Mouse (Mus musculus): ENCODE data around the gene Ambp.

DNA sequence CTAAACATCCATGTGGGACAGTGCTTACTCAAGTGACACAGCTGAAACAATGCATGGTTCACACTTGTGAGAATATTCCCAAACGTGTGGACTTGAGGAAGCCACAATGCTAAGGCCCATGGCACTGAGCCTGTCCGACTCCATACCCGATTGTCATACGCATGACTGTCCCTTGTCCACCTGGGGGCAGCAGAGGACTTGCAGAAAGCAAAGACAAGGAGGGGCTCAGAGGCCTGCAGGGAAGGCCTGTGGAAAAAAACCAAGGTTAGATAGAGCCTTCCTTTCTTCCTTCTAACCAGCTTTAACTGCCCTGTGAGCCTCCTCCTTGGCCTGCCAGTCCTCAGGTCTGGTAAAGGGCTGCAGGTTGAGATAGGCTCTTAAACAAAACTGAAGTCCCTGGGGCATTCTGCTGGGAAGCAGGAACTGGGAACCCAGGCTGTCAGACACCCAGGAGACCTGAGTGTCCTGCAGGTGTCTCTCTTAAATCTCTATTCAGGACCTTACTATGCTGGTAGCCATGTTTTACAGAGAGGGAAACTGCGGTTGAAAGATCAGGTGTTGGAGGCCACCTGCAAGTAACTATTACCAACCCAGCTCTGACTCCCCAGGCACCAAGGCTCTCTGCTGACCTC, 4.5 kb upstream of the Ambp start:
- TF ChIP-seq USF1 (IDR thresholded peaks at IDR 0.05; ENCODE audit: low read depth) (no peak), CTCF (IDR thresholded peaks at IDR 0.05; ENCODE audit: control insufficient read depth, insufficient read depth, insufficient read length) (peak; percentile 46), MYOG (IDR thresholded peaks at IDR 0.05; ENCODE audit: control insufficient read depth, extremely low read depth, insufficient read length) (no peak), FOSL1 (IDR thresholded peaks at IDR 0.05; ENCODE audit: insufficient read depth, low read length, poor library complexity, severe bottlenecking) (no peak), MAX (IDR thresholded peaks at IDR 0.05) (no peak), MYOD1 (IDR thresholded peaks at IDR 0.05; ENCODE audit: control insufficient read depth, insufficient read length, low read depth) (no peak), CEBPB (IDR thresholded peaks at IDR 0.05; ENCODE audit: low read depth) (no peak)
